Mouse (Mus musculus): ENCODE measurements around the gene Il4ra.

DNA sequence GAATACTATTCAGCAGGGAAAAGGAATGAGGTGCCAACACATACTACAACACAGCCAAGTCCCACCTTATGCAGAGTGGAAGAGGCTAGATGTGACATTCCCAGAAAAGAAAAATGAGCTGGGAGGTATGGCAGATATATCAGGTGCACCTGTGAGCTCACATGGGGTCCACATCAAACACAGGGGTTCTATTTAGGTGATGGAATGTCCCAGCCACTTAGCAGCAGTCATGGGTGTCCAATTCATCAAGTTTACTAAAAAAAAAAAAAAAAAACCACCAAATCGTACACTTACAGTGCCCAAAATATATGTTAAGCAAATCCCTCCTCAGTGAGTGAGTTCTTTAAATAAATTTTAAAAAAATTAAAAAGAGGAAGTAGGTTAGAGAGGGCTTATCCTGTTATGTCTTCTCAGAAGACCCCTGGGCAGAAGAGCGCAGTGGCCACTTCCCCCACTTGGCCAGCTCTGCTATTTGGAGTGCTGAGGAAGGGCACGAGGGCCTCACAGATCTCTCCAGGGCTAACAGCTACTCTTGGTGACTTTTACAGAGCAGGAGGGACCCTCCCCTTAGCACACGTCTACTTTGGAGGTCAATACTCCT is 47.6 kb downstream of the Il4ra start:
- no peak for TF ChIP-seq CTCF (IDR thresholded peaks at IDR 0.05; ENCODE audit: low read depth)
- no peak for TF ChIP-seq EP300 (IDR thresholded peaks at IDR 0.05; ENCODE audit: low read depth)

All from liver, embryonic 14.5 days (tissue).